Mouse (Mus musculus) liver, postnatal 0 days (tissue): Measurements from ENCODE around the gene Tspan18.

Experiments used
- CTCF ChIP-seq: sonication (generic); IDR thresholded peaks from 2 replicates; pipeline ENCODE4 v1.5.1; 2016; ENCODE audit warnings: antibody characterized with exemption, low read depth
- EP300 ChIP-seq: IDR thresholded peaks from 2 replicates; pipeline ENCODE4 v1.6.1; 2016; ENCODE audit warnings: antibody characterized with exemption, low read depth, mild to moderate bottlenecking

DNA sequence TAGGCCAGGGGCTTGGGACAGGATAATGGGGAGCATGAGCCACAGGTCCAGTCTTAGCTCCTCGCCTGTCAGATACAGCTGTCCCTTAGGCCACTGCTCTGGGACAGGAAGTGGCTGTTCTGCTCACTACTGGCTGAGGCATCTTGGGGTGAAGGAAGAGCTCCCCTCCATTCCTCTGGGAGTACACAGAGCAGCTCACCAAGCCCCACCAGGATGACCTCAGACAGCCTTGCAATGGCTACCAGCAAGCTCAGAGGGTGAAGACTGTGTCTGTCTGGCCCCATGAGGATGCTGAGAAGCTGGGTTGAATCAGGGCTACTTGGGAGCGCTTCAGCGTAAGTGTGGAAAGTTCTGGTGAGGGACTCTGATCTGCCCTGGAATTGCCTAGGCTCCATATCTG is 132.3 kb downstream of the Tspan18 start:
- TF ChIP-seq CTCF (no peak), EP300 (no peak)
